ENCODE assay signal across 9 mouse cellular contexts in genomic region chr11:69686377-69686776, GRCm38 (mm10). TPM values are rescaled to one million over a fixed set of nuclear protein-coding genes. Genes with fewer than 3 reads are reported as not detected.
DNase-seq lines count a peak whose midpoint lies in the region; TF ChIP-seq lines count a peak whose summit lies in the region.
"Had no signal": no experiment of that assay in that cellular context is flagged by ENCODE, and none has a peak within 500 bp of the region (broad histone marks: within the 10 kb centered on the region; RNA-seq: fewer than 3 reads in every experiment).

No protein-coding gene starts in this region.

- TF ChIP-seq CTCF in ES-Bruce4 (IDR thresholded peaks at IDR 0.05; ENCODE audit: low read depth, low read length), result no peak
- no peak for TF ChIP-seq CTCF in lung, adult 2 months (IDR thresholded peaks at IDR 0.05; ENCODE audit: insufficient read depth, low read length)

- peak; percentile 68 for DNase-seq in NIH3T3 (ENCODE audit: low read depth)
- DNase-seq in gastrocnemius, postnatal 10 days, result peak; percentile 92
- DNase-seq in kidney, adult 11 months, result peak; percentile 69
- peak; percentile 80 for DNase-seq in lung, adult 2 months
- peak; percentile 62 for DNase-seq in urinary bladder, postnatal 25 days (ENCODE audit: low spot score)
- DNase-seq in embryo, embryonic 9.5 days (ENCODE audit: extremely low spot score), result no peak
- no peak for DNase-seq in T-cell, adult 2 months (ENCODE audit: low spot score)

- peak overlapping the region; percentile 31 for H3K4me3 ChIP-seq in ES-Bruce4 (ENCODE audit: low read depth, low read length)
- H3K4me3 ChIP-seq in lung, adult 2 months (replicated peaks; ENCODE audit: extremely low read depth, low read depth, low read length), result no peak overlapping the region
- H3K4me3 ChIP-seq: myocyte had no signal

- peak overlapping the region; percentile 65 for H3K27ac ChIP-seq in ES-Bruce4 (ENCODE audit: insufficient read depth, low read length)

- H3K9me3 ChIP-seq in ES-Bruce4 (replicated peaks; ENCODE audit: control insufficient read depth, insufficient read depth, low read length, poor library complexity, severe bottlenecking), result no peaks in the 10 kb centered on the region

- no peaks in the 10 kb centered on the region for H3K27me3 ChIP-seq in ES-Bruce4 (ENCODE audit: control insufficient read depth, insufficient read depth, low read length, poor library complexity, severe bottlenecking)

- WGBS in lung, adult 2 months, result 8% methylated on average over 4 of the region's 4 CpGs

- peak overlapping the region; percentile 85 for H3K9ac ChIP-seq in ES-Bruce4 (ENCODE audit: low read depth, poor library complexity, severe bottlenecking)

- H3K36me3 ChIP-seq in ES-Bruce4 (ENCODE audit: control insufficient read depth, insufficient read depth, low read length, poor library complexity, severe bottlenecking), result no peaks in the 10 kb centered on the region

- 0 out of 2 replicates have a peak, but pooled peaks have one; percentile 25 for TF ChIP-seq EP300 in ES-Bruce4 (IDR thresholded peaks at IDR 0.05; ENCODE audit: insufficient read depth, low read depth, low read length)

- peak; percentile 26 for TF ChIP-seq POLR2A in ES-Bruce4 (IDR thresholded peaks at IDR 0.05; ENCODE audit: insufficient read depth, low read length)
- peak; percentile 37; the same call in 1 of the 2 replicates for TF ChIP-seq POLR2A in lung, adult 2 months (IDR thresholded peaks at IDR 0.05; ENCODE audit: borderline replicate concordance, extremely low read depth, low read depth, low read length)

- no peaks in the 10 kb centered on the region for H3K4me1 ChIP-seq in ES-Bruce4 (ENCODE audit: control insufficient read depth, insufficient read depth, low read length)
- H3K4me1 ChIP-seq in lung, adult 2 months (ENCODE audit: control insufficient read depth, insufficient read depth, low read length), result peaks cover 29% of the 10 kb centered on the region

RNA-seq across cellular contexts. Expression of gene Tnfsf13, which starts 0.8 kb away (rescaled TPM):
- 1.3 and 2.9 TPM in 2 replicates for polyA plus RNA-seq in ES-Bruce4 (2011; ENCODE audit: insufficient read depth, insufficient read length, low read depth, missing spikeins)
- total RNA-seq in gastrocnemius, postnatal 10 days (2021), result 1 to 10 TPM; 1.6 to 2.1 TPM
- polyA plus RNA-seq in lung, adult 2 months (2012; rRNA removed), result 16.2 and 21.3 TPM in 2 replicates

RNA-seq across cellular contexts. Expression of gene Senp3, which starts 4.5 kb away (rescaled TPM):
- 198 and 221 TPM in 2 replicates for polyA plus RNA-seq in ES-Bruce4 (2011; ENCODE audit: insufficient read depth, insufficient read length, low read depth, missing spikeins)
- total RNA-seq in gastrocnemius, postnatal 10 days (2021), result 10 to 100 TPM; 29.5 to 36.0 TPM
- polyA plus RNA-seq in lung, adult 2 months (2012; rRNA removed), result 43.6 and 55.0 TPM in 2 replicates

RNA-seq across cellular contexts. Expression of gene Tnfsf12, which starts 9.3 kb away (rescaled TPM):
- polyA plus RNA-seq in ES-Bruce4 (2011; ENCODE audit: insufficient read depth, insufficient read length, low read depth, missing spikeins), result 3.4 and 4.1 TPM in 2 replicates
- 10 to 100 TPM; 15.9 to 17.6 TPM for total RNA-seq in gastrocnemius, postnatal 10 days (2021)
- 84.2 and 98.8 TPM in 2 replicates for polyA plus RNA-seq in lung, adult 2 months (2012; rRNA removed)

RNA-seq across cellular contexts. Expression of gene Tnfsfm13, which starts 9.5 kb away (rescaled TPM):
- 1.9 and 3.6 TPM in 2 replicates for polyA plus RNA-seq in ES-Bruce4 (2011; ENCODE audit: insufficient read depth, insufficient read length, low read depth, missing spikeins)
- total RNA-seq in gastrocnemius, postnatal 10 days (2021), result 1 to 10 TPM; 2.9 to 4.5 TPM
- polyA plus RNA-seq in lung, adult 2 months (2012; rRNA removed), result 12.7 and 20.0 TPM in 2 replicates

RNA-seq across cellular contexts. Expression of gene Eif4a1, which starts 14.2 kb away (rescaled TPM):
- polyA plus RNA-seq in ES-Bruce4 (2011; ENCODE audit: insufficient read depth, insufficient read length, low read depth, missing spikeins), result 1,464 and 1,502 TPM in 2 replicates
- total RNA-seq in gastrocnemius, postnatal 10 days (2021), result 100 to 1,000 TPM; 216 to 234 TPM
- polyA plus RNA-seq in lung, adult 2 months (2012; rRNA removed), result 152 and 265 TPM in 2 replicates

Comparison
In these comparisons a context has a peak if more than half of its experiments do, and no peak if none do; other contexts are left out.
1. DNase-seq: peak in NIH3T3 (single experiment), gastrocnemius, postnatal 10 days (single experiment), kidney, adult 11 months (single experiment), lung, adult 2 months (single experiment) and urinary bladder, postnatal 25 days (single experiment); none in embryo, embryonic 9.5 days (single experiment) and T-cell, adult 2 months (single experiment).
2. RNA of gene Tnfsf12, which starts 9.3 kb away (polyA plus RNA-seq): 84.2 to 98.8 TPM in lung, adult 2 months; 3.4 to 4.1 TPM in ES-Bruce4; every median in the first group is over 10 times any median in the second.